12 mouse cellular contexts compared by ENCODE assay signal in genomic region chr9:107285009-107285408, GRCm38 (mm10). TPM values are rescaled to one million over a fixed set of nuclear protein-coding genes. Genes with fewer than 3 reads are reported as not detected.
DNase-seq lines count a peak whose midpoint lies in the region; ATAC-seq and TF ChIP-seq lines count a peak whose summit lies in the region.
"Had no signal": no experiment of that assay in that cellular context is flagged by ENCODE, and none has a peak within 500 bp of the region (broad histone marks: within the 10 kb centered on the region; RNA-seq: fewer than 3 reads in every experiment).

No protein-coding gene starts in this region.

- WGBS in heart, adult 2 months: 16% methylated on average over 3 of the region's 3 CpGs
- 8% methylated on average over 3 of the region's 3 CpGs for WGBS in lung, embryonic 16.5 days

- no peak for ATAC-seq in lung, embryonic 16.5 days (ENCODE audit: low read depth)
- ATAC-seq: intestine, postnatal 0 days had no signal

- H3K79me2 ChIP-seq in heart, adult 2 months (replicated peaks; ENCODE audit: control insufficient read depth, insufficient read depth, low read length): peaks cover 2% of the 10 kb centered on the region; the same call in 1 of the 2 replicates

- no peaks in the 10 kb centered on the region for H3K9me3 ChIP-seq in lung, embryonic 16.5 days (ENCODE audit: control insufficient read depth, low read length)
- H3K9me3 ChIP-seq: embryonic facial prominence, embryonic 13.5 days had no signal

- DNase-seq in heart, adult 11 months: peak; percentile 92
- DNase-seq in heart, adult 2 months: no peak
- peak; percentile 68 for DNase-seq in urinary bladder, postnatal 25 days (ENCODE audit: low spot score)
- DNase-seq in urinary bladder, postnatal 4 days (ENCODE audit: low spot score in 2 of 2): no peak
- DNase-seq in urinary bladder, postnatal 36 days (ENCODE audit: low spot score in 2 of 2): peak; percentile 73 to 74
- DNase-seq in left cerebral cortex, postnatal 4 days: no peak
- no peak for DNase-seq in cerebellum, postnatal 4 days (ENCODE audit: low spot score in 2 of 2)
- DNase-seq: right cerebral cortex, postnatal 25 days had no signal

- H3K27ac ChIP-seq in heart, adult 2 months: no peak overlapping the region
- H3K27ac ChIP-seq in lung, embryonic 16.5 days (ENCODE audit: low read length): peak overlapping the region; percentile 64
- H3K27ac ChIP-seq: embryonic facial prominence, embryonic 13.5 days had no signal

- no peak overlapping the region for H3K4me3 ChIP-seq in heart, adult 2 months
- no peak overlapping the region for H3K4me3 ChIP-seq in lung, embryonic 16.5 days (ENCODE audit: low read length)
- H3K4me3 ChIP-seq: embryonic facial prominence, embryonic 13.5 days had no signal

- H3K9ac ChIP-seq in heart, adult 2 months (ENCODE audit: low read depth, low read length): no peak overlapping the region
- H3K9ac ChIP-seq in lung, embryonic 16.5 days (ENCODE audit: low read length): no peak overlapping the region
- H3K9ac ChIP-seq: embryonic facial prominence, embryonic 13.5 days had no signal

- H3K36me3 ChIP-seq in heart, adult 2 months (ENCODE audit: control insufficient read depth, insufficient read depth, low read length): no peaks in the 10 kb centered on the region
- H3K36me3 ChIP-seq in lung, embryonic 16.5 days (ENCODE audit: control insufficient read depth, insufficient read depth, low read length): no peaks in the 10 kb centered on the region
- H3K36me3 ChIP-seq: embryonic facial prominence, embryonic 13.5 days had no signal

- H3K4me1 ChIP-seq in heart, adult 2 months (ENCODE audit: control insufficient read depth, insufficient read depth, low read length): peaks cover 6% of the 10 kb centered on the region
- H3K4me1 ChIP-seq in lung, embryonic 16.5 days (replicated peaks; ENCODE audit: control insufficient read depth, insufficient read depth, low read length): peaks cover 10% of the 10 kb centered on the region

- no peak overlapping the region for H3K4me2 ChIP-seq in lung, embryonic 16.5 days (ENCODE audit: low read depth, low read length)
- H3K4me2 ChIP-seq: embryonic facial prominence, embryonic 13.5 days; midbrain, embryonic 11.5 days had no signal

- no peaks in the 10 kb centered on the region for H3K27me3 ChIP-seq in heart, adult 2 months (ENCODE audit: control insufficient read depth, insufficient read depth, low read length)
- no peaks in the 10 kb centered on the region for H3K27me3 ChIP-seq in lung, embryonic 16.5 days (ENCODE audit: control insufficient read depth, insufficient read depth, low read depth, low read length)

- TF ChIP-seq CTCF in heart, adult 2 months (IDR thresholded peaks at IDR 0.05): no peak

- TF ChIP-seq POLR2A in heart, adult 2 months (IDR thresholded peaks at IDR 0.05; ENCODE audit: insufficient read depth, low read depth, low read length): no peak

- TF ChIP-seq EP300 in heart, adult 2 months (IDR thresholded peaks at IDR 0.05; ENCODE audit: insufficient read depth, low read depth, low read length): no peak

- intact Hi-C loops in heart, adult 2 months (cut with DNase I): loop anchor here (5.0 kb wide), 1 partner anchor 598 kb away; the partner anchor contains the start of gene Tex264
- intact Hi-C loops in left cerebral cortex, postnatal 4 days (cut with DNase I): no loop called here

RNA-seq across cellular contexts. Expression of gene Mapkapk3, which starts 4.7 kb away (rescaled TPM):
- 10 to 100 TPM; 29.0 to 36.0 TPM for total RNA-seq in heart, adult 2 months (2021)
- polyA plus RNA-seq in heart, adult 2 months (2012; rRNA removed): 26.1 and 40.8 TPM in 2 replicates
- polyA plus RNA-seq in lung, embryonic 16.5 days (2015; fragmentation: Nextera tagmentation; extraction: Ambion mirVana): 17.8 and 20.6 TPM in 2 replicates
- 1 to 10 TPM; 3.3 to 4.8 TPM for total RNA-seq in left cerebral cortex, postnatal 4 days (2021)

RNA-seq across cellular contexts. Expression of gene Cish, which starts 10.8 kb away (rescaled TPM):
- 100 to 1,000 TPM; 151 to 167 TPM for total RNA-seq in heart, adult 2 months (2021)
- 89.8 and 118 TPM in 2 replicates for polyA plus RNA-seq in heart, adult 2 months (2012; rRNA removed)
- 19.3 and 20.5 TPM in 2 replicates for polyA plus RNA-seq in lung, embryonic 16.5 days (2015; fragmentation: Nextera tagmentation; extraction: Ambion mirVana)
- total RNA-seq in left cerebral cortex, postnatal 4 days (2021): 10 to 100 TPM; 16.4 to 17.5 TPM

RNA-seq across cellular contexts. Expression of gene Hemk1, which starts 53.1 kb away (rescaled TPM):
- 10 to 100 TPM; 21.2 to 21.4 TPM for total RNA-seq in heart, adult 2 months (2021)
- 30.3 and 37.0 TPM in 2 replicates for polyA plus RNA-seq in heart, adult 2 months (2012; rRNA removed)
- polyA plus RNA-seq in lung, embryonic 16.5 days (2015; fragmentation: Nextera tagmentation; extraction: Ambion mirVana): 11.5 and 12.4 TPM in 2 replicates
- 10 to 100 TPM; 15.9 to 18.1 TPM for total RNA-seq in left cerebral cortex, postnatal 4 days (2021)

RNA-seq across cellular contexts. Expression of gene Dock3, which starts 53.3 kb away (rescaled TPM):
- 1 to 10 TPM; 6.6 to 9.0 TPM for total RNA-seq in heart, adult 2 months (2021)
- 0.26 and 1.0 TPM in 2 replicates for polyA plus RNA-seq in heart, adult 2 months (2012; rRNA removed)
- 0.19 and 0.23 TPM in 2 replicates for polyA plus RNA-seq in lung, embryonic 16.5 days (2015; fragmentation: Nextera tagmentation; extraction: Ambion mirVana)
- 100 to 1,000 TPM; 159 to 181 TPM for total RNA-seq in left cerebral cortex, postnatal 4 days (2021)

RNA-seq across cellular contexts. Expression of gene 6430571L13Rik, which starts 55.4 kb away (rescaled TPM):
- 1 to 10 TPM; 5.2 to 6.5 TPM for total RNA-seq in heart, adult 2 months (2021)
- polyA plus RNA-seq in heart, adult 2 months (2012; rRNA removed): 4.1 and 5.0 TPM in 2 replicates
- polyA plus RNA-seq in lung, embryonic 16.5 days (2015; fragmentation: Nextera tagmentation; extraction: Ambion mirVana): 0.83 and 0.85 TPM in 2 replicates
- 1 to 10 TPM; 5.3 to 5.4 TPM for total RNA-seq in left cerebral cortex, postnatal 4 days (2021)

Comparison
In these comparisons a context has a peak if more than half of its experiments do, and no peak if none do; other contexts are left out.
1. DNase-seq: peak in heart, adult 11 months (single experiment), urinary bladder, postnatal 25 days (single experiment) and urinary bladder, postnatal 36 days (2 of 2); none in heart, adult 2 months (0 of 2), urinary bladder, postnatal 4 days (0 of 2), left cerebral cortex, postnatal 4 days (single experiment) and cerebellum, postnatal 4 days (0 of 2).
2. RNA of gene Mapkapk3, which starts 4.7 kb away (total RNA-seq): 29.0 to 36.0 TPM in heart, adult 2 months; 3.3 to 4.8 TPM in left cerebral cortex, postnatal 4 days; every median in the first group is over 4 times any median in the second.
3. RNA of gene Cish, which starts 10.8 kb away (total RNA-seq): 151 to 167 TPM in heart, adult 2 months; 16.4 to 17.5 TPM in left cerebral cortex, postnatal 4 days; every median in the first group is over 4 times any median in the second.